Mouse (Mus musculus) gastrocnemius, postnatal 36 days (tissue): ENCODE measurements around the gene Gm14744. TPM values are rescaled to one million over a fixed set of nuclear protein-coding genes. Genes with fewer than 3 reads are reported as not detected.
"Not testable (repeated sequence)": the region's sequence is repeated elsewhere in the genome, so short reads cannot be mapped to it uniquely, and the experiment has no call there.

Source experiments
- DNase-seq, 2 experiments: peaks; one replicate each; pipeline ENCODE4 v3.0.0; 2022
- intact Hi-C: fragments of 180-260 bp; cut with DNase I; formaldehyde crosslinking; loops from one replicate; pipeline ENCODE4 v1.15.1; 2025
- long read RNA-seq, 2 experiments: library from polyadenylated mRNA; stranded (forward); transcript quantifications; one replicate each; pipeline ENCODE4 v2.0.0; 2021
- total RNA-seq, 2 experiments: library from RNA; stranded (reverse); gene quantifications; 2 replicates each; pipeline ENCODE4 v1.2.3; 2021

Gm14744 gene
- total RNA-seq, result not detected
- long read RNA-seq, experiment 1, result 0 reads
- long read RNA-seq, experiment 2, result 0 reads

- DNase-seq, intact Hi-C loops: not testable (repeated sequence)
These were observed at the start of gene Gm14744 for GRCm38 (mm10) chrX:77864458-77864857. Gene Gm14744, plus strand, starts transcription at chrX:77864758.

DNA sequence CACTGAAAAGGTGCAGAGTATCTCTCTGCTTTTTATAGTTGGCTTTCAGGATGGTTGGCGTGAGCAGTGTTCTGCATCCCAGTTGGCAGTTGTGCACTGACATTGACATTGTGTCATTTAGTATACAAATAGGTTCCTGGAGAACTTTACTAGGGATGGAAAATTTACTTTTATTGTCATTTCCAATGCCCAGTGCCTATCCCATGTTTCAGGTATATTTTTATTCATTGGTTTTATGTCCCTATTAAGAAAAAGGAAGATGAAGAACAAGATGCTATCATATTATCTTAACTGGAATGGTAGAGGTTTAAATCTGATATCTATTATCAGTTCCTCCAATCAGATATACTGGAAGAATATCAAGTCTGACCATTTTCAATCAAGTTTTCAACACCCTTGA lies 11.0 kb upstream of the Gm14744 start, which contains the start of gene Pbsn:
Gene Pbsn, minus strand, starts transcription at position 101 of the 400 bp plus-strand sequence.
- DNase-seq, result no peak
- intact Hi-C loops, result no loop called here

DNA sequence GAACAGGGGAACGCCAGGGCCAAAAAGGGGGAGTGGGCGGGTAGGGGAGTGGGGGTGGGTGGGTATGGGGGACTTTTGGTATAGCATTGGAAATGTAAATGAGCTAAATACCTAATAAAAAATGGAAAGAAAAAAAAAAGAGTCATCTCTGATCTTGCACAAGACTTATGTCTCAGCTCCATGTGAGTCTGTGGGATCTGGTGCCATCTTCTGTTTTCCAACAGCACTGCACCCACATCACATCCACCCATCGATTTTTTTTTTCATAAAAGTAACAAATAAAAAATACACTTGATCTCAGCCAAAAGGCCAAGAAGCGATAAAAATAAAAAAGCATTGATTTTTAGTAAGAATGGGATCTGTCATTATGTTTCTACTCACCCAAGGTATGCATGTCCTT lies 15.5 kb downstream of the Gm14744 start:
- DNase-seq, intact Hi-C loops: not testable (repeated sequence)

Other genes starting within 250 kb of the Gm14744 start
- 1 to 10 TPM; 4.9 to 5.4 TPM for gene Prkx, start 68.5 kb upstream of the Gm14744 start, total RNA-seq
- not detected for gene Pbsn, start 11.1 kb upstream of the Gm14744 start, total RNA-seq
- gene 5430402E10Rik, start 60.3 kb downstream of the Gm14744 start, total RNA-seq, result not detected
- not detected for gene Obp1a, start 226.6 kb downstream of the Gm14744 start, total RNA-seq